Mouse (Mus musculus): ENCODE results near the gene Bcl9. TPM values are rescaled to one million over a fixed set of nuclear protein-coding genes. Genes with fewer than 3 reads are reported as not detected.

The Bcl9 gene
- total RNA-seq, 2 experiments from 2014 or later, result 13.8 to 19.1 TPM

DNA sequence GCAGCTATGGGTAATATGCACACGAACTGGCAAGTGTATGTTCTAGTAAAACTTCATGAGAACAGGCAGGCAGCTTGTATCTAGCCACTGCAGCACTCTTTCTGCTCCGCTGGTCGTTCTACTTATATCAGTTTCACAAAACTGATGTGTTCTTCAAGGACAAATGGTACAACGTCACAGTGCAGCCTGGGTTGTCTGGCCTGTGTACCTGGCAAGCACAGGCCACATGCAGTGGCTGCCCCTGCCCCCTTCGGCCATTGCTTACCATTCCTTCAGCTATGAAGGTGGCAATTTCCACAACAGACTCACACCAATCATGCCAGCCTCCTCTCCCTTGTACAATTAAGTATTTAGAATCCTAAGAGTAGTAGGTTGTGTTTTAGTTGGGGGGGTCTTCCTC is 125.1 kb downstream of the Bcl9 start:
- DNase-seq, result no peak

DNA sequence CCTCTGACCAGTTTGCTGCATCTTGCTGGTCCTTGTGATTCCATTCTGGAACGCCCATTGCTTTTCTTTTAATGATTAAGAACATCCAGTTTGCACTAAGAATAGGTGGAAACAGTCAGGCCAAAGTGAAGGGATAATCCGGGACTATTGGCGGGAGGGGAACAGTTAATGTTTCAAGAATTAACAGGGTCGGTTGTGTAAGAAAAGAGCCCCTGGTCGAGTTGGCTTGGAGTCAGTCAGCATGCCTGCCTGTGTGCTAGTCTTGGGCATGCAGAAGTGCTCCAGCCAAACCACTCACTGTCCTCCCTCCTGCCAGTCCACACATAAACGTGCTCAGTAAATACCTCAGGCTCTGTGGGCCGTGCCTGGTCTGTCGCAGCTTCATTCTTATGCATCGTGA is 125.5 kb downstream of the Bcl9 start:
- no peak for DNase-seq

DNA sequence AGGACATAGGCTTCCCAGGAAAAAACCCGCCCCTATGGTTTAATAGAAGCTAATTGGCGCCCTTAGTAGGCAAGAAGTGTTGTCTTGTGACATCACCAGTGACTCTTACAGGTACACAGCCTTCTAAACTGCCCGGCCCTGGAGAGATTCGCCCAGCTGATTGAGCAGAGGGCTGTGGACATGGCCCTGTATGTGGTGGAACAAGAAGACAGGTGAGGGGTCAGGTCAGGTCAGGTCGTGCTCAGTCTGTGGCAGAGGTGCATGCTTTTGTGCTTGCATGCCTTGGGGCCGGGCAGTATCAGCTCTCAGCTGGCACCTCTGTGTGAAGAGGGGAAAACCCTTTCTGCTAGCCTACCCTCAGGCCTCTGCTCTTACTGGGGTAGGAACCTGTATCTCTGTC is 126.2 kb downstream of the Bcl9 start:
- no peak for DNase-seq

DNA sequence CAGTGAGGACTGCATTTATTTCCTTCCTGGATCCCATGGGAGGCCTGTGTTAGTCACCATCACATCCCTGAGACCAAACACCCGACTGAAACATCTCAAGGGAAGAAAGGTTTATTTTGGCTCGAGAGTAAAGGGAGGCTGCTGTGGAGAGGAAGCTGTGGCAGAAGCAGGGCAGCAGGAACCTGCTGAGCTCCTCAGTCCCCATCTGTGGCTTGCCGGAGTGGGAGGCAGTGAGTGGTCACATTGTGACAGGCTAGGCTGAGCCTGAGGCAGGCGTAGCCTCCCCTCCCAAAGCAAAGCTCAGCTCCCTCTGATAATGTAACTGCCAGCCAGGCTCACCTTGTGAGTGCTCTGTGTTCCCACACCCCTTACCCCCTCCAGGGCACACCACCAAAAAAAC is 130.6 kb downstream of the Bcl9 start:
- no peak for DNase-seq

DNA sequence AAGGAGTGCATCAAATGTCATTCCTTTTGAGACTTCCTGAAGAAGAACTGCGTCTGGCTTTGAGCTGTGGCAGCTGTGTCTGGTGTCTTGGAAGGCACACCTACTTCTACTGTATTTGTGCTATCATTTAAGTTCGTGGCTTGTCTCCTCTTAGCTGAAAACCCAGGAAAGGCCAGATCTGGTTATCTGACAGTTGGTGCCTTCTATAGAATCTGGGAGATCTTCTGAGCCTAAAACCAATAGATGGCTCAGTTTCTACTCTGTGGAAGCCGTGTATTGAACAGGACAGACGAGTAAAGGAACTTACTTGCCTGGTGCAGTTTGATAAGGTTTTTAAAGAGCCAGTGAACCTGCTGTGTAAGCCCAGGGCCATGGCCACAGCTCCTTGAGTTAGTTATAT is 133.2 kb downstream of the Bcl9 start:
- DNase-seq, result no peak

DNA sequence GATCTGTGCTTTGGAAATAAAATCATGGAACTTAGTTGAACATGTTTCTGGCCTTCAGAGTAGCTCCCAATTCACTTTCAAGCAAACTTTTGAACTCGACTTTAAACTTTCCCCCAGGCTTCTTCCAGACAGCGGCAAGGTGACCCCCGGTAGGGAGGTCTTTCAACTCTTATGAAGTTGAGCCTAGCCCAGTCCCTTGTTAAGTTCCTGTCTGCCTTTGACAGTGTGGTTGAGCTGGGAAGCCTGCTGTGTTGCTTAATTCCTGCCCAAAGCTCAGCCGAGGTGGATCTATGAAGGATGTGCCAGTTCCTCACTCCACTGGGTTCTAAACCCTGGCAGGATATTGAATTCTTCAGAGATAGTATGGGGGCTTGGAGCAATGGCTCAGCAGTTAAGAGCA is 135.9 kb downstream of the Bcl9 start:
- DNase-seq, result no peak

DNA sequence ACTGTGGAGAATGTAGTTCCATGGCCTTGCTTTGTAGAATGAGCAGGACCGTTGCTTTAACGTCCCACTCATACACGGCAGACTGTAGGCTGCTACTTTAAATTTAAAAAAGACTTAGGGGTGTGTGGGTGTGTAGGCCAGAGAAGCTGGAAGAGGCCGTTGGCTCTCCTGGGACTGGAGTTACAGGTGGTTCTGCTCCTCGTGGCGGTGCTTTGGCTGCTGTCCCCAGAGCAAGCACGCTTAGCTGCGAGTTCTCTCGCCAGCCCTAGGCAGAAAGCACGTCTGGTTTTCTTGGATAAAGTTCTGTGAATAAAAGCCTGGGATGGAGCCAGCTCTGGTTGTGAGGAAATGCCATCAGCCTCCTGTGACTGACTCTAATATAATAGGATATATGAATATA is 136.8 kb downstream of the Bcl9 start:
- peak; percentile 61 for DNase-seq

DNA sequence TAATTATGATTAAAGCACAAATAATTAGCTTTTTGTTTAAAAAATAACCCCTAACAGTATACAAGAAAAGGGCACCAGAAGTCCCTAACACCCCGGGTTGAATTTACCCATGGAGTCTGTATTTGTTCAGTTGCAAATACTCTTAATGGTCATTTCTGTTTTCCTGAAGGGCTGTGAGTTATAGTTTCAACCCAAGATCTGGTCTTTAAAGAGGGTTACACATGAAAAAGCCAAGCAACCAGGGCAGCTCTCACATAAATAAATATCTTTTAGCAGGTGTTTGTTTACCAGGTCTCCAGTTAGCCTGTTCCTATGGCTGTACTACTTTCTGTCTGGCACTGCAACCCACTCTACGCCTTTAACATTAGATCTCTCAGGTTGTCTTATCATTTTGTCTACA is 137.7 kb downstream of the Bcl9 start:
- no peak for DNase-seq

DNA sequence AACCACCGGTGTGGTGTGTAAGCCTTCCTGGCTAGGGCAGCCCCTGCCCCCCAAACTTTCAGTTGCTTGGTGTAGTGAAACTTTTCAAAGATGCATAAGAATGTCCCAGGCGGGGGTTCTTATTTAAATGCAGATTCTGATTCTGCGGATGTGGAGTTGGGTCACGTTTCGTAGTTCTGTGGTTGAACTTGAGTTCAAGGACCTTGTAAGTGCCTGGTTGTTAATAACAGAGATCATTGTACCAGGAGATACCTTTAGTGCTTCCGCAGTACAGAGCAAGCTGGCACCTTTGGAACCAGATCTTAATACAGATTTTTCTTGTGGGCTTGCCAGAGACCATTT is 138.2 kb downstream of the Bcl9 start:
- DNase-seq, result no peak

DNA sequence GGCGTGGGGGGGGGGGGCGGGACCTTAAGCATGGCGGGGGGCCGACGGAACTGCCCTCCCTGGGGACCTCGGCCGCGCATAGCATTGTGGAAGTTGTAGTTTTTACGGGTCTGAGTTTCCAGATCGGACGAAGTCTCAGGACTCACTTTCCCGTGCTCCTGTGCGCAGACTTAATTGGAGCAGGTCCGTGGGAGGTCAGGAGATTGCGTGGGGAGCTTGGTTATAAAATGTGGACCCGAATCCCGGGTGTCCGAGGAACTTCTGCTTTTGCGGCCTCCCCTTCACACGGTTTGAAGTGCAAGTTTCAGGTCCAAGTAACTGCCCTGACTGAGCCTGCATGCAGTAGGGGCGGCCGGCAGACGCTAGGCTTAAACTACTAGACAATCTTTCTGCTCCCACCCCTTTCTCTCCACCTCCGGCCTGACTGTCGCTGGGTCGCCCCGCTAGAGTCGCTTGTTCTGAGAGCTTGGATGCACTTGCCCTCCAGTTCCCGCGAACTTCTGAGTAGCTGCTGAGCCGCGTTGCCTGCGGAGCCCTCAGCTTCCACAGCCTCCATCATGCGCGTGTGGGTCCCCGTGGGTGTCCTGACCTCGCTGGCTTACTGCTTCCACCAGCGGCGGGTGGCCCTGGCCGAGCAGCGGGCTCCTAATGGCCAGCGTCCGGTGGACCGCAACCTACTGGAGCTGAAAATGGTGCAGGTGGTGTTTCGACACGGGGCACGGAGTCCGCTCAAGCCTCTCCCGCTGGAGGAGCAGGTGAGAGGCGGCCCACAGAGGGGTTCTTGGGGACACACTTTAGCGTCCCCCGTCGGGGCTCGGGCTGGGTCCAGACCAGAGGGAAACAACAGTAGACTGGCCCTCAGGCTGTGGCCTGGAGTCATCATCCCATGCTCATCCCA is 138.9 kb downstream of the Bcl9 start, which contains the start of gene Acp6:
Gene Acp6, plus strand, starts transcription at position 167 of the 898 bp plus-strand sequence.
- peak; percentile 93 for DNase-seq

DNA sequence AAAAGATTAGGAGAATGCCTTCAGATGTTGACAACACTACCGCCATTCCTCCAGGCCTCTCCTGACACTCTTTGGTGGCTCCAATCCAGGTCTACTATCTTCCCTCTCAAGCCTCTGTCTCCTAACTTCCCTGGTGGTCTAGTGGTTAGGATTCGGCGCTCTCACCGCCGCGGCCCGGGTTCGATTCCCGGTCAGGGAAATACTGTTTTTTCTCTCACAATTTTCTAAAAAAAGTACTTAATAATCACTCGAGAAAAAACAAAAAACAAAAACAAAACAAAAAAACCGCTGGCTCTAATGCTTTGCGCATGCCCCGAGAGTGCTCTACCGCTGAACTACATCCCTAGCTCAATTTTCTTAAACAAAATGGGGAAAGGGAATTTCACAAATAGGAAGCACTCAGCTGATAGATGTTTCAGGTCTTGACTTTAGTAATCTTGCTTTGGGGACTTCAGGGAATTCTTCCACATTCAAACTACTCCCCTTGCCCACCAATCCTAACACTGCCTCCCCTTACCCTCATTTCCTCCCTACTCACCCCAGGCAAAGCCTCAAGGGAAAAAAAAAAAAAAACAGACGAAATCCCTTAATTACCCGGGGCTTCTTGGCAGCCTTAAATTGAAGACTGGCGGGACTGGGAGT is 139.6 kb downstream of the Bcl9 start:
- DNase-seq, result peak; percentile 91

DNA sequence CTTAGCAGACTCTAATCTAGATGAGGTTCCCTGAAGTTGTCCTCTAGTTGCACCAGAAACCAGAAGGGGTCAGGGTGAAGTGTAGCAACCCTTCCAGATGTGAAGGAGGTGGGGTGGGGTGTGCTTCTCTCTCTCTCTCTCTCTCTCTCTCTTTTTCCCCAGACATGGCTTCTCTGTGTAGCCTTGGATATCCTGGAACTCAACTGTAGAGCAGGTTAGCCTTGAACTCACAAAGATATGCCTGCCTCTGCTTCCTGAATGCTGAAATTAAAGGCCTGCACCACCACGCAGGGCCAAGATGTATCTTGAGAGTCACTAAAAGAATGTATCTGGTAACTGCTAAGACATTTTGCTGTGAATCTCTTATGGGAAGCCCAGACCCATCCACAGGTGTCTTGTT is 140.4 kb downstream of the Bcl9 start:
- no peak for DNase-seq

DNA sequence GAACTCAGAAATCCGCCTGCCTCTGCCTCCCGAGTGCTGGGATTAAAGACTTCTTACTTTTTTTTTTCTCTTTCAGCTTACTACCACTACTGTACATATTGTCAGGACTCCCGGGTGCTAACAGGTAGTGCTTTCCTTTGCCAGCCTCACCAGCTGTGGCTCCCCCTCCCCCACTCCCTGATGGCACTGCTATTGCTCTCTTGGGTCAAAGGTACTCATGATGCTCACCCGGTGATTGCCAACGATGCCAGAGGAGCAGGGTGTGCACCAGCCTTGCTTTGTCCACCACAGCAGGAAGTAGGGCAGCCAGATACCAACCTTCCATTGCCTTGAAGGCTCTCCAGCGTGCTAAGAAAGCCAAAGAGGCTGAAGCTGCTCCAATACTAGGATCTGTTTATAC is 141.3 kb downstream of the Bcl9 start:
- no peak for DNase-seq

Other genes with a start within 250 kb of the Bcl9 start
- 10 to 100 TPM; 39.2 to 45.9 TPM for gene Acp6, start 139.1 kb downstream of the Bcl9 start, total RNA-seq (2021)
- gene Olfr1402, start 124.1 kb upstream of the Bcl9 start, total RNA-seq (2021), result not detected